Mouse (Mus musculus): ENCODE measurements around the gene Fzd2. TPM values are rescaled to one million over a fixed set of nuclear protein-coding genes. Genes with fewer than 3 reads are reported as not detected.

The Fzd2 gene
- total and polyA plus RNA-seq, 3 experiments, result not detected

DNA sequence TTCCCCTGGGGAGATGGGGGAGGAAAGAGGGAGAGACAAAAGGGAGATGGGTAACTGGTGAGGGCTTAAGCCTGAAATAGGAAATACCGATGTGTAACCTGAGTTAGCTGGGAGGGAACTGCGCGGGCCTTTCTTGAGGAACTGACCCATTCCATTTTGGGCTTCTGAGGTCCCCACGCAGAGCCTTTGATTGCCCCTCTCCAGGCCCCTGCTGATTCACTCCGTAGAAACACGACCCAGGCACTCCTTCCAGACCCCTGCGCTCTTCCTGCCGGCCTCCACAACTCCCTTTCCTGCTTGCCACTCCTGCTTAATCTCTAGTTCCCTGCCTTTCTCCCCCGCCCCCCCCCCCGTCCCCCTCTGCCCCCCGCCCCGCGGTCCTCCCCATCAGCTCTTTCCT, 28.5 kb downstream of the Fzd2 start:
- no peak overlapping the region for H3K27ac ChIP-seq (ENCODE audit: control insufficient read depth, low read depth, low read length)
- peaks cover 14 to 19% of the 10 kb centered on the region in 2 experiments for H3K27me3 ChIP-seq (ENCODE audit: control insufficient read depth in 1 of 2, insufficient read depth in 2 of 2, low read length in 2 of 2)
- H3K9me3 ChIP-seq (replicated peaks; ENCODE audit: insufficient read depth, low read length), result no peaks in the 10 kb centered on the region
- no peaks in the 10 kb centered on the region for H3K36me3 ChIP-seq (ENCODE audit: control insufficient read depth in 1 of 2, insufficient read depth in 2 of 2, low read length in 2 of 2)
- no peaks in the 10 kb centered on the region for H3K79me2 ChIP-seq (ENCODE audit: control insufficient read depth, insufficient read depth, low read length, poor library complexity)
- no peak for DNase-seq (ENCODE audit: low read depth, low spot score)
- TF ChIP-seq E2F4 (IDR thresholded peaks at IDR 0.05; ENCODE audit: borderline replicate concordance, low read depth, low read length), result no peak
- no peak for TF ChIP-seq EP300 (IDR thresholded peaks at IDR 0.05; ENCODE audit: low read depth in 1 of 2, low read length in 2 of 2)
- no peak for TF ChIP-seq ELF1 (IDR thresholded peaks at IDR 0.05; ENCODE audit: low read depth, low read length)
- TF ChIP-seq ZNF384 (IDR thresholded peaks at IDR 0.05; ENCODE audit: low read depth, low read length), result no peak
- TF ChIP-seq ZC3H11A (IDR thresholded peaks at IDR 0.05; ENCODE audit: low read depth, low read length), result no peak
- TF ChIP-seq CHD1 (IDR thresholded peaks at IDR 0.05; ENCODE audit: low read depth, low read length), result no peak
- TF ChIP-seq CTCF (IDR thresholded peaks at IDR 0.05 in 2 of 3, conservative IDR thresholded peaks at IDR 0.05 in 1 of 3; ENCODE audit: control insufficient read depth in 1 of 3, insufficient read depth in 1 of 3, low read depth in 2 of 3, low read length in 3 of 3, poor library complexity in 1 of 3, severe bottlenecking in 1 of 3), result no peak
- no peak for TF ChIP-seq CHD2 (IDR thresholded peaks at IDR 0.05; ENCODE audit: low read length)
- no peak for TF ChIP-seq GABPA (IDR thresholded peaks at IDR 0.05; ENCODE audit: low read depth, low read length)
- TF ChIP-seq USF1 (IDR thresholded peaks at IDR 0.05; ENCODE audit: low read depth, low read length), result no peak
- no peak for TF ChIP-seq USF2 (IDR thresholded peaks at IDR 0.05; ENCODE audit: borderline replicate concordance in 1 of 2, insufficient read depth in 1 of 2, low read depth in 1 of 2, low read length in 2 of 2)
- TF ChIP-seq KAT2A (conservative IDR thresholded peaks at IDR 0.05; ENCODE audit: low read depth, low read length), result no peak
- TF ChIP-seq MAZ (IDR thresholded peaks at IDR 0.05; ENCODE audit: low read depth, low read length), result no peak
- no peak for TF ChIP-seq MYC (IDR thresholded peaks at IDR 0.05; ENCODE audit: low read depth, low read length)
- no peak for TF ChIP-seq MEF2A (IDR thresholded peaks at IDR 0.05; ENCODE audit: extremely low read depth, insufficient replicate concordance, low read depth, low read length, poor library complexity, severe bottlenecking)
- TF ChIP-seq MAFK (IDR thresholded peaks at IDR 0.05; ENCODE audit: borderline replicate concordance, low read depth, low read length), result no peak
- TF ChIP-seq POLR2A (IDR thresholded peaks at IDR 0.05; ENCODE audit: control insufficient read depth in 1 of 2, insufficient read depth in 1 of 2, low read depth in 1 of 2, low read length in 2 of 2, poor library complexity in 1 of 2), result no peak
- TF ChIP-seq POLR2AphosphoS2 (IDR thresholded peaks at IDR 0.05; ENCODE audit: low read length), result no peak
- TF ChIP-seq ZMIZ1 (IDR thresholded peaks at IDR 0.05; ENCODE audit: low read depth, low read length), result no peak
- no peak overlapping the region for H3K9ac ChIP-seq (ENCODE audit: control insufficient read depth, low read depth, low read length, poor library complexity, severe bottlenecking)
- no peak overlapping the region for H3K4me3 ChIP-seq (ENCODE audit: control insufficient read depth in 1 of 2, insufficient read depth in 1 of 2, low read depth in 2 of 2, low read length in 2 of 2)
- H3K4me1 ChIP-seq (ENCODE audit: control insufficient read depth in 1 of 2, insufficient read depth in 2 of 2, low read length in 2 of 2), result no peaks in the 10 kb centered on the region

DNA sequence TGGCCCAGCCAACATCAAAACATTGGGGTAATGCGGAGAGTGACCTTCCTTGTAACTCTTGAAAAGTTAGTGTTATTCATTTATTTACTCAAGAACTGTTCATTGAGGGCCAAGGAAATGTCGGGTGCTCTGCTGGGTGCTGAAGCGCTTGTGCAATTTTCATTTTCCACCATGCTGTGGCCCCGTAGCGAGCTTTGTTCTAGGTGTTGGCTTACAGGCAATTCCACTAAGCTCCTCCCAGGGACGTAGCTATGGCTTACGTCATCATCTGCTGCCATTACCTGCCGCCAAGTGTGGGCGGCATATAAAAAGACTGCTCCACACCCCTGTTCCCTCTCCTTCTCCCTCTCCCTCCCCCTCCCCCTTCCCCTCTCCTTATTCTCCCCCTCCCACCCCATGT, 29.2 kb downstream of the Fzd2 start:
- no peaks in the 10 kb centered on the region for H3K79me2 ChIP-seq (ENCODE audit: control insufficient read depth, insufficient read depth, low read length, poor library complexity)
- H3K4me3 ChIP-seq (ENCODE audit: control insufficient read depth in 1 of 2, insufficient read depth in 1 of 2, low read depth in 2 of 2, low read length in 2 of 2), result no peak overlapping the region
- no peaks in the 10 kb centered on the region for H3K4me1 ChIP-seq (ENCODE audit: control insufficient read depth in 1 of 2, insufficient read depth in 2 of 2, low read length in 2 of 2)
- no peak overlapping the region for H3K9ac ChIP-seq (ENCODE audit: control insufficient read depth, low read depth, low read length, poor library complexity, severe bottlenecking)
- H3K27ac ChIP-seq (ENCODE audit: control insufficient read depth, low read depth, low read length), result no peak overlapping the region
- no peaks in the 10 kb centered on the region for H3K9me3 ChIP-seq (replicated peaks; ENCODE audit: insufficient read depth, low read length)
- H3K27me3 ChIP-seq (ENCODE audit: control insufficient read depth in 1 of 2, insufficient read depth in 2 of 2, low read length in 2 of 2), result peaks cover 14 to 16% of the 10 kb centered on the region in 2 experiments
- no peak for DNase-seq (ENCODE audit: low read depth, low spot score)
- TF ChIP-seq MYB (IDR thresholded peaks at IDR 0.05; ENCODE audit: low read depth, low read length) (no peak), POLR2A (IDR thresholded peaks at IDR 0.05; ENCODE audit: control insufficient read depth in 1 of 2, insufficient read depth in 1 of 2, low read depth in 1 of 2, low read length in 2 of 2, poor library complexity in 1 of 2) (no peak), CHD1 (IDR thresholded peaks at IDR 0.05; ENCODE audit: low read depth, low read length) (no peak)
- no peaks in the 10 kb centered on the region for H3K36me3 ChIP-seq (ENCODE audit: control insufficient read depth in 1 of 2, insufficient read depth in 2 of 2, low read length in 2 of 2)

Measured in MEL (cell line).